Mouse (Mus musculus): ENCODE results near the gene Npy1r. TPM values are rescaled to one million over a fixed set of nuclear protein-coding genes. Genes with fewer than 3 reads are reported as not detected.

Gene Npy1r
- 0.02 and 0.03 TPM in 2 replicates for polyA plus RNA-seq (2012; rRNA removed)

DNA sequence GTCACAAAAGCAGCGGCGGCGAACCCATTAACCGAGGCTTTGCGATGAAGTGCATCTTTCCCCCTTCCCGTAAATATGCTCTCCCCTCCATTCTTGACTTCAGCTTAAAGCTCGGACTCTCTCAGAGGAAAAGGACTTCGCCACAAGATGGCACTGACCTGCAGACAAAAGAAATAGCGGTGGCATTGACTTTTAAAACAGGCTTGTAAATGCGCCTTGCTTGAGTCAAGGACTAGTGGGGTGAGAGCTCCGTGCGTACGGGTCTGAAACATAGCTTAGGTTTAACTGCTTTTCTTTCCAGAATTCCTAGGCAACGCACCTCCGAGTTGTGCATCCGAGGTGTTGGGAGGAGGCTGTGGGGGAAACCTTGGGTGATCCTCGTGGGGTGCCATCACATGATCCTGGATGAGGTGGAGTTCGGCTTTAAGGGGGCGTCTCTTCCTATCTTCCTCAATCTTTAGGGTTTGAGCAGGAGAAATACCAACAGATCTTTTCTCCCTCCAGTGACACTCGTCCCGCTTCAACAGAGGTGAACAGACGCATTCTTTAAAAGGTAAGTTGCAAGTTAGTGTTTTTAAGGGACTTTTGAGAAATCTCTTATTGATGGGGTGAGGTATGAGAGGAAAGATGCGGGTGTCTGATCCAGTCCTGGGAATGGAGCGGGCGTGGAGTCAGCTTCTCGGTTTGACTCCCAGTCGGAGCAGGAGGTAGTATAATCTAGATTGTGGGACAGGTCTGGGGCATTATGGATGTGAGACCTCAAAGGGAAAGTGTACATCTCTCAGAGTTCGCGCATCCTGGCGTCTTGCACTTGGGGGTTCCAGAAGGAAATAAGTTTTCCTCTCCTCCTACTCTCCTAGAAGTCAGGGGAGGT is at the start of gene Npy1r:
Npy1r (plus strand) TSS at position 223 of the 874 bp plus-strand sequence.

DNA sequence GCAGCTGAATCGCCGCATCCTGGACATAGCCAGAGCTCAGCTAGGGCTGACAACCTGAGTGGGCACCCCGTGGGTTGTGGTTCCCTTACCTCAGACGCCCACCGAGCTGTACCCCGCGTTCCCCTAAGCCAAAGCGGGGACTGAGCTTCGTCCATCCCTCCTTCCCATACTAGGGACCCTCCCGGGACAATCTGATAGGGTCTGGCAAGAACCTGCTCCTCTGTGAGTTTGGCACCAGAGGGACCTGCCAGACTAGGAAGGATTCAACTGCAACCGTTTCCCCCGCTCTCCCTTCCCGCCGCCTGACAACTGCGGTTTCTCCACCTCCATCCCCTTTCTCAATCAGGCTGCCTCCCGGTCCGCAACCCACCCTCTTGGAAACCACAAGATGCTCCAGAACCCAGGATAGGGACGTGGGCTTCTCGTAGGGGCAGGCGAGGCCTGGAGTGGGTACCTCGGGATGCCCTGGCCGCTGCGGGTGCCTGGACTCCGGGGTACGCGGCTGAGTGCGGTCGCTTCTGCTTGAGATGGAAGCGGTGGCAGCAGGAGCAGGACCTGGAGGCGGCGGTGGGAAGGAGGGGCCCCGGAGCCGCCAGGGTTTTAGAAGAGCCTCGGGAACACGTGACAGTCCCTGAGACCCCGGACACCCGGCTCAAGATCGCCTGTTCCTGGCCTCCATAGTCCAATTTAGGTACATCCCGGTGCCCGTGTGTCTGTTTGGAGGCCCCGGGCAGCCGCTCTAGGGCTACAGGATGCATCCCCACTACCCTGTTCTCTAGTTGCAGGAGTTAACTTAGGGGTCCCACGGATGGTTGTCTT is 9.3 kb upstream of the Npy1r start, which contains the start of gene Npy5r:
Npy5r (minus strand) TSS at position 618 of the 819 bp plus-strand sequence.

Other genes with a start within 250 kb of the Npy1r start
- gene Tma16, start 210.7 kb upstream of the Npy1r start, polyA plus RNA-seq (2012; rRNA removed): 3.6 and 4.0 TPM in 2 replicates
- not detected in 2 replicates for gene Tktl2, start 185.4 kb upstream of the Npy1r start, polyA plus RNA-seq (2012; rRNA removed)
- not detected in 2 replicates for gene Npy5r, start 9.1 kb upstream of the Npy1r start, polyA plus RNA-seq (2012; rRNA removed)
- 1.8 and 2.4 TPM in 2 replicates for gene Naf1, start 163.0 kb downstream of the Npy1r start, polyA plus RNA-seq (2012; rRNA removed)